Mouse (Mus musculus): ENCODE measurements around the gene Cbx2.

Cbx2 gene

DNA sequence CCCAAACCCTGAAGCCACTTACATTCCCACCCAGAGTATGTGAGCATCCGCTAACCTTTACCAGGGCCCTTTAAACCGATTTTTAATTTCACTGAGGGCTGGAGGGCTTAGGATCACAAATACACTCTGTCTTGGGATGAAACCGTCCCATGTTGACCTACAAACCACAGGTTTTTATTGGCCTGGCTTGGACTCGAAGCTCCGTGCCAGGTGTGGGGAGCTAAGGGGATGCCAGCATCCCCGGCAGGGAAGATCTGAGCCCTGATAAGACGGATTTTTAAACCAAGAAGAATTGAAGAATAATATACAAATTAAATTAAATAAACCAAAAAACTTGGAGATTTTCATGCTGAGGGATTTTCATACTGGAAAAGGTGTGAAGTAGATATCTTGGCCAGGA, 8.3 kb upstream of the Cbx2 start:
- DNase-seq (ENCODE audit: inconsistent age in 2 of 2, low spot score in 1 of 2): no peak

DNA sequence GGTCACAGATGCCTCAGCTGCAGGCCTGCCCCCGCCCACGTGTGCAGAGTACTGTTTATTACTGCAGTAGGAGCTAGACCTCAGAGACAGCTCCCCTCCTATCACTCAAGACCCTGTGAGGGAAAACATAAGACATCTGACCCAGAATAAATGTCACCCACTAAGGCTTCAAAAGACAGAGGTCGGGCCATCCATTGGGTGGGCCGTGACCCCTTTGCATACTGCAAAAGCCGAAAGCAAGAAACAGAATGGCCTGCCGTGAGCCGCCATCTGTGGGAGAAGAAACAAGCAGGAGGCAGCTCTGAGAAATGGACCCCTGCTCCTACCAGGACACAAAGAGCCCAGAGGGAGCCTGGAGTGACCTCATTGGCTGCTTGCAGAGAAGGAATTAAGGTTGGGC, 5.3 kb upstream of the Cbx2 start:
- no peak for DNase-seq (ENCODE audit: inconsistent age in 2 of 2, low spot score in 1 of 2)

DNA sequence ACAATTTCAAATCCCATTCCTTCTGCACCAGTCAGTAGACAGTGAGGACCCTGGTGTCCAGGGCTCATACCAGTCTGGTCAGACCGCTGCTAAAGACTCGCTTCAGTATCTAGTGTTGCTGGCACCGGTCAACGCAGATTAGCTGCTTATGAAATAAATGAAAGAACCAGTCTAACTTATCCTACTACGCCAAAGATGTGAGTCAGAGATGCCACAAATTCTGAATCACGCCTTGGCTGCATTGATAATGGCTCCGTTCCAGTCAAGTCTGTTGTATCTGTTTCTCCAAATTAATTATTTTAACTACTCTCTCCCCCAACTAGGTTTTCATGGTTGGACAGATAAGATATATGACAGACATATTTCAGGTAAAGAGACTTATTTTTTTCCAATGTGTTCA, 1.6 kb upstream of the Cbx2 start:
- DNase-seq (ENCODE audit: inconsistent age in 2 of 2, low spot score in 1 of 2): peak in 1 of 2 experiments; percentile 76

DNA sequence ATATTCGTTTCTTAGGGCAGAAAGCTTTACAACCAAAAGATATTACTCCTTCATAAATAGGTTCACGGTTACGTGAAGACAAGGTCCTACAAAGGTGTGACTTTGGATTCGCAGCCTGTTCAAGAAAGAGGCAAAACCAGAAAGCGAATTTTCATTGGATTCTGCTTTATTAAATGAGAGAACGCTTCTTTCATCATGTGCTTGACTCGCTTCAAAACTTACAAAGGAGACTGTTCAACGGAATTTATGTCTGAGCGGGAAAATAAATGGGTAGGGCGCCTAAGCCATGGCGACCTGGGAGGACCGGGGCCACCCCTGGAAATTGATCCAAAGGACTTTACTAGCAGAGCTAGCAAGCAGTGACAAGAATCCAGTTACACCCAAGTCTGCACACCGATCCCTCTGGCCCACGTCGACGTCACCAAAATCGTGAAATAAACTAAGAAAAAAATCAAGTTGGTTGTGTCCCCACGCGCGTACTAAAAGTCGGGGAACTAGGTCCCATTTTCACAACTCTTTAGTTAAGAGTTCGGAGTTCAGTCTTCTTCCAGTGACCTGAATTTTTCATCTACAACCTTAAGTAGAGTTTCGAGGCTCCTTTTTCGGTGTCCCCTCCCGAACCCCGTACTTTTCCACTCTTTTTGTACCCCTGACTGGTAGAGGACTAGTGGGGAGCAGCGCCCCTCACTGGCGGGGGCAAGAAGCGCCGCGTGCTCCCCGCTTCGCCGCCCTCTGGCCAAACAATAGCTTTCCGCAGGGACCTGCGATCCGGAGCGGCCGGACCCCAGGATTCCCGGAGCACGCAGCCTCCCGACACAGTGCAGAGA, 481 bp upstream of the Cbx2 start:
- DNase-seq (ENCODE audit: inconsistent age in 2 of 2, low spot score in 1 of 2): no peak

DNA sequence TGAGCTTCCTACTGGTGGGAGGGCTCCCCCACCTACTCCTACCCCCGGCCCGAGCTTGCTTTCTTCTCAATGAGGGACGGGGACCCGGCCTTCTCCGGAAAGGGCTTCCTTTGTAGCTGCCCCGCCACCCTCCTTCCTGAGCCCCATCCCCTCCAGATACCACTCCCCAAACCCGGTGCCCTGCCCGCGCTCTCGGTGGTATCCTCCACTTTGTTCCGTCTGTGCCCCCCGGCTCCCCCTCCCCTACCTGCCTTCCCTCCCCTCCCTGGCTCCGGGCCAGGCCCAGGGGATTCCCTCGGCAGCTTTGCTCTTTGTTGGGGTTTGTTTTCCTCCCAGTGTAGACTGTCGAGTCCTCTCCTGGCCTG, 836 bp downstream of the Cbx2 start:
- no peak for DNase-seq (ENCODE audit: inconsistent age in 2 of 2, low spot score in 1 of 2)

DNA sequence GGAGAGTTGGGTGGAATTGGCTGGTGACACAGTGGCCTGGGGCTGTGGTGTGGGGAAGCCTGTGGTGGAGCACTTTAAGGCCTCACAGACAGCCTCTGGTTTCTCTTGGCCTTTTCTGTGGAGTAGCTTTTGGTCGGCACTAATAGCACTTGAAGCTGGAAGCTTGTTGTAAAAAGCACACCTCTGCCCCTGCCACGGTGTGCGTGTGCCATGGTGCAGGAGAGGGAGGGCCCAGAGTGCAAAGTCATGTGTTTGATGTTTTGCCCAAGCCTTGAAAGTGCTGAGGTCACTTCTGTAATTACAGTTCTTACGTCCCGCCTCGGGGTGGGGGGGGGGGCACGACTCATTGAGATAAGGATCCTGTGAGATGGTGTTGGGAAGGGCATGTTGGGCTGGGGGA, 1.5 kb downstream of the Cbx2 start:
- peak in 1 of 2 experiments; percentile 72 for DNase-seq (ENCODE audit: inconsistent age in 2 of 2, low spot score in 1 of 2)

DNA sequence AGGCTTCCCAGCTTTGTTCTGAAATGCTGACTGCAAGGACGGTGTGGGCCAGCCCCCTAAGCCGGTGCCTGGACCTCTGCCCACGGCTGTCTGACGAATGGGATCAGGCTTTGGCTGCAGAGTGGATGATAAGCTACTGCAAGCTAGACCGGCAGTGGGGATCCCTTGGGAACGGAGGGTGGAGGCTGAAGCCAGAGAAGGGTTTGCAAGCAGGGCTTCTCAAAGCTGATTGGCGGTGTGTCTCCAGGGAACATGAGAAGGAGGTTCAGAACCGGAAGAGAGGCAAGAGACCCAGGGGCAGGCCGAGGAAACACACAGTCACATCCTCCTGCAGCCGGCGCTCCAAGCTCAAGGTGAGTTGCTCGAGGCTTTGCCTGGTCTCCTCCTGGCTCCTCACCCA, 3.4 kb downstream of the Cbx2 start:
- DNase-seq (ENCODE audit: inconsistent age in 2 of 2, low spot score in 1 of 2): peak in 1 of 2 experiments; percentile 39

DNA sequence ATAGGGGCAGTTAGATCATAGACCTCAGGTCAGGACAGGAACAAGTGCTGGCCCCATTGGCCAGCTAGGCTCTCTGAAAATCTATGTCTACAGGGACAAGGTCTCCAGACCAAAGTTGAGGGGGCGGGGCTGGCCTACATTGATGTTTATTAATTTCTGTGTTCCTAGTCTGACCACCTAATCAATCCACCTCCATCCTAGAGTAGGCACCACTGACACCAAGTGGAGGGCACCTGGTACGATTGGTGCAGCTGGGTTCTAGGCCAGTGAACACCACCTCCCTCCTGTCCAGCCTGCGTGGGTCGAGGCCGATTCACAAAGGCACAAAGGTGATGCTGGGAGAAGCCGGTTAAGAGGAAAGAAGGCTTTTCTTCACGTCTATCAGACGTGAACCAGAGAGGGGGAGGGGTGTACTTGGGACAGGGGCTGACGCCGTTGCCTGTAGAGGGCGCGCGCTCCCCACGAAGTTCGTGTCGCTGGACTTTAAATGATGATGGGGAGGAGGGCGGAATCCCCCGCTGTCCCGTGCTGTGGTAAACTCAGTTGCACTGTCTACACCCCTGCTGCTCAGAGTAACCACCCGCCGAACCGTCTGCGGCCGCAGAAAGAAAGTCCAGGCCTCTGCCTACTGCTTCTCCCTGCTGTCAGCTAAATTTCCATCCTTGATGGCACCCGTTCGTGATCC, 11.3 kb downstream of the Cbx2 start:
- DNase-seq (ENCODE audit: inconsistent age in 2 of 2, low spot score in 1 of 2): peak; percentile 84 to 95

DNA sequence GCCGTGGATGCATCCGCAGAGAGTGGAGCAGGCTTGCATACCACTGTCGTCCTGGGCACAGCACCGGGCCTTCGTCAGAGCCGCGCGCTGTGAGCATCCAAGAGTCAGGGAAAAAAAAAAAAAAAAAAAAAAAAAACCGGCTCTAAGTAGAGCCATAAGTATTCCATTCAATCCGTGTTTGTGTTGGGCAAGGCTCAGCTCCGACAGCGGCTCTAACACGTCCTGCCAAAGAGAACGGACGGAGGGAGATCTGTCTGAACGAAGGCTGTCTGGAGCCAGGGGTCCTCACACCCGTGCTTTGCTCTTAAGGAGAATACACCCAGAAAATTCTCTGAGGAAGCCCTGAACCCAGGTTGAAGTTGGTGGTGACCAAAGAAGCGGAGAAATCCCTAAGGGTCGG, 11.9 kb downstream of the Cbx2 start:
- peak in 1 of 2 experiments; percentile 37 for DNase-seq (ENCODE audit: inconsistent age in 2 of 2, low spot score in 1 of 2)

DNA sequence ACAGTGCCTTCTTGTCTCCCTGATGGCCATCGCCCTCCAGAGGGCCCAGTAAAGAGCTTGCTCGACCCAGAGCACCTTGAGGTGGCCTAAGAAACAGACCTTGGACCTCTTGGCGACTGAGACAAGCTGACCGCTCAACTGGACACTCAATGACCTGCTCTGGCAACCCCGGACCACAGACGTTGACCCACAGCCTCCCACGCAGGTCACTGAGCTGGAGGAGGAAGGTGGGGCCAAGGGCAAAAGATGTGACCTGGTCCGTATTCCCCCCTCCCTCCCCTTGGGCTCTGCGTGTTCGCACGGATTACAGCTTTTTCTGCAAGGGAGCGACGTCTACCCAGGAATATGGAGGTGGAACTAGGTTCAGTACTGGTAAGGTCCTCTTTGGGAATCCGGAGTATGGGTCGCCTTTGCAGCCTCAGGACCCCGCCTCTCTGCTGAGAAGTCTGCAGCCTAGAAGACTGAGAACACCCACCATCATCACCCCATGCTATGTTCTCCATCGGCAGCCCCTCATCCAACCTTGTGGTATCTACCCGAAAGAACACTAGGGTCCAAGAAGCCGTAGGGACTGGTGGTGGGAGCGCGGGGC, 12.4 kb downstream of the Cbx2 start:
- DNase-seq (ENCODE audit: inconsistent age in 2 of 2, low spot score in 1 of 2): peak in 1 of 2 experiments; percentile 53

DNA sequence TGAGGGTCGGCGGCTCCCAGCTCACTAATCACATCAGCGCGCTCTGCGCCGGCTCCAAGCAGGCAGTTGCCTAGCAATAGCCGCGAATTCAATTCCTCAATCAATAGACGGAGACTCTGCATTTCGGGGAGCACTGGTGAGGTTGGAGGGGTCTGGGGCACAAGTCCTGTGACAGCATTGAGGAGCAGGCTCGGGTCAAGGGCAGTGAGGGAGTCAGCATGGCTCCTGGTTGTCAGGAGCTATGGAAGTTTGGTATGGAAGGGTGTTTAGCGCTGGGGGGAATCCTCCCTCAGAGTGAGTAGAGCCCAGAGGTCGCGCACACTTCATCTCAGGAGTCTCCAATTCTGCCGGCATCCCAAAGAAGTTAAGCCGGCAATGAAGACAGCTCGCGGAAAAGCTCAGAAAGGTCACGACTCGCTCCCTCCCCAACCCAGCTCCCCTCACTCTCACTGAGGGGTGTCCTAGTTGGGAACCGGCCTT, 13.0 kb downstream of the Cbx2 start:
- DNase-seq (ENCODE audit: inconsistent age in 2 of 2, low spot score in 1 of 2): peak in 1 of 2 experiments; percentile 38

DNA sequence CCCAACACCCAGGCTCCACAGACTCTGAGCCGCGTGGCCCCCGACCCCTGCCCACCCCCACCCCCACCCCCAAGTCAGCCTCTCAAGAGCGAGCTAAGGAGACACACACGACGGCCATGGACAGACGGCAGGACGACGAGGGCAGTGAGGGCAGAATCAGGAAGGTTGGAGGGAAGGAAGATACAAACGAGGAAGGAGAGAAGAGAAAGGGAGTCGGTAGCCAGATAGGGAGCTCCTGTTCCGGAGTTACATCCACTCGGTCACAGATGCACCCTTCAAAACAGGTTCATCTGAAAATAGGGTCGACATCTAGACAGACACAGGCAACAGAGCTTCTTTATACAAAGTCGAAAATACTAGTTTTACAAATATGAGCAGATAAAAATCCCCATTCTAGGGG, 13.7 kb downstream of the Cbx2 start:
- DNase-seq (ENCODE audit: inconsistent age in 2 of 2, low spot score in 1 of 2): peak in 1 of 2 experiments; percentile 27

DNA sequence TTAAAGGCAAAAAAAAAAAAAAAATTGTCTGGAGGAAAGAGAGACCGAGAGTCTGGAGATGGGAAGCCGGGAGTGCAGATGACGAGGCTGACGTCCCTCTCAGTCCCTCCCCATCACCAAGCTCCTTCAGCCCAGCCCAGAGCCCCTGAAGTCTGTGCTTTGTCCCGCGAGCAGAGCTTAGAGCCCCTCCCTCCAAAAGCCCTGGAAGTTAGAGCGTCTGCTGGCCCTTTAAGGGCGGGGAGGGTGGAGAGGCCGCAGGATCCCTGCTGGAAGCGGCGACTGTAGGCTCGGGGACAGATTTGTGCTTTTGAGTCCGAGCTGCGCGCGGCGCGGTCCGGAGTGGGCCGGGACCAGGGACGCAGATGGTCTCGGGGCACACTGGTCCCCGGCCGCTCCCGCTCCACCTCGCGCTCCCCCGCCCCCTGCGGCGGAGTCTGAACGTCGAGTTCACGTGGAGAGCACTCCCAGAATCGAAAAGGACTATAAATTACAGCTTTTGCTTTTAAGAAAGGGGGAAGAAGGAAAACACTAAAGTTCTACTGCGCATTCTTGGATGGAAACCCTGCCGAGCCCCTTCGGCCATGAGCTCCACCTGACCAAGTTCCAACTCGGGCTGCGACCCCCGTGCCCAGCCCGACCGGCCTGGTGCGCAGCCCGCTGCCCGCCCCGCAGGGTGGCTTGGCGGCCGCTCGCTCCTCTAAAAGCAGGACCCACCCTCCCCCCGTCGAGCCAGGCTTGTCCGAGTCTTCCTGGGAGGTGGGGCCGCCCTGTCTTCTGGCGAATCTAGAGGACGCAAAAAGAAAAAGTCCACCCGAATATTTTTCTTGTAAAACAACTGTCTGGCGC, 14.4 kb downstream of the Cbx2 start:
- DNase-seq (ENCODE audit: inconsistent age in 2 of 2, low spot score in 1 of 2): peak; percentile 46 to 78

DNA sequence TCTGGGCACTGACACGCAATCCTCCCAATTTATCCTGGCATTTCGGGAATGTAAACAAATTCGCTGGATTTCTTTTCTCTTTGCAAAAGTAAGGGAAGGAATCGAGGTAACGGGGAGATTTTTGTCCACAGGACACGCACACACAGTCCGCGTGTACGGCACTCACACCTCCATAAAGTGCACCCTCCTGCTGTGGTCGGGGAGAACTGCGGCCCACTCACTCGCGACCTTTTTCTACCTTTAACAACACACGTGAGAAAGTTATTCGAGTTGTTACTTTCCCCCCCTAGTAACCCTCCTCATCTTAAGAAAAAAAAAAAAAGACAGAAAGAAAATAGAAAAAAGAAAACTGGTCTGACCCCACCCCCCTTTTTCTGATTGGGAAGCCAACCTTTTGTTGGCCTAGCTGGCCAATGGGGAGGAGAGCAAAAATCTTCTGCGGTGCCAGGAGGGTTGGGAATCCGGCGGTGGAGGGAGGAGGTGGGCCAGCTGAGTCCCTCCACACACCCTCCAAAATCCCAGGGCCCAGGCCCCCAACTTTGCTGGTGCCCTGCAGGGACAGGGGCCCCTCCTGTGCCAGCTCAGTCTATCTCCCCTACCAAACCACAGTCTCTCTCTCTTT, 15.1 kb downstream of the Cbx2 start:
- no peak for DNase-seq (ENCODE audit: inconsistent age in 2 of 2, low spot score in 1 of 2)

DNA sequence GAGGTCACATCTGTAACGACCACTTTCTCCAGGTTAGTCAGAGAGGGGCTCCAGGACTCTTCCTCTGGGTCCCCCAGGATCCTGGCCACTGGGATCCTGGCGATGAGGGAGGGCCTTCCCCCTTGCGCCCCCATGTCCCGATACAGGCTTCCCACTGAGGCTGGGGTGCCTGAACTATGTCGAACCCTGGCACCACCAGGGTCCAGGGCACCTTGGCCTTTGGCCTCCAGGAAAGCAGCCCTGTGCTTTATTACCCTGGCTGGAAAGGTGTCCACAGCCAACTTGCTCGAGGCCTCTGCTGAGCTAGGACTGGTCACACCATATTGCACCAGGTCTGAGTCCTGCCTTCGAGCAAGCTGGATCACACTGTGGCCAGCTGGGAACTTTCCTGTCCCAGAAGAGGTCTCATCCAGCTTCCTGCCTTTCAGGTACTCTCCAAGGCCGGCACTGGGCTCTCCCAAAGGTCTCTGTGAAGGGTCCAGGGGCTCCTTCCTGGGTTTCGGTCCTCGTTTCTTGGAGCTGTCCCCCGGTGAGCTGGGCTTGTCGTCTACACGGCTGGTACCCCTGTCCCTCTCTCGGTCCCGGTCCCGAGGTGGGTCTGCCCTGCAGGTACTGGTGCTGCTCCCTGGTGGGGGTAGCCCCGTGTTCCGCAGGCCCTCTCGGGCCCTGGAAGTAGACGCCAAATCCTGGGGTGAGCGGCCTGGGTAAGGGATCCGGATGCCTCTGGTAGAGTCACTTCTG, 16.2 kb downstream of the Cbx2 start:
- DNase-seq (ENCODE audit: inconsistent age in 2 of 2, low spot score in 1 of 2): peak; percentile 41 to 58

DNA sequence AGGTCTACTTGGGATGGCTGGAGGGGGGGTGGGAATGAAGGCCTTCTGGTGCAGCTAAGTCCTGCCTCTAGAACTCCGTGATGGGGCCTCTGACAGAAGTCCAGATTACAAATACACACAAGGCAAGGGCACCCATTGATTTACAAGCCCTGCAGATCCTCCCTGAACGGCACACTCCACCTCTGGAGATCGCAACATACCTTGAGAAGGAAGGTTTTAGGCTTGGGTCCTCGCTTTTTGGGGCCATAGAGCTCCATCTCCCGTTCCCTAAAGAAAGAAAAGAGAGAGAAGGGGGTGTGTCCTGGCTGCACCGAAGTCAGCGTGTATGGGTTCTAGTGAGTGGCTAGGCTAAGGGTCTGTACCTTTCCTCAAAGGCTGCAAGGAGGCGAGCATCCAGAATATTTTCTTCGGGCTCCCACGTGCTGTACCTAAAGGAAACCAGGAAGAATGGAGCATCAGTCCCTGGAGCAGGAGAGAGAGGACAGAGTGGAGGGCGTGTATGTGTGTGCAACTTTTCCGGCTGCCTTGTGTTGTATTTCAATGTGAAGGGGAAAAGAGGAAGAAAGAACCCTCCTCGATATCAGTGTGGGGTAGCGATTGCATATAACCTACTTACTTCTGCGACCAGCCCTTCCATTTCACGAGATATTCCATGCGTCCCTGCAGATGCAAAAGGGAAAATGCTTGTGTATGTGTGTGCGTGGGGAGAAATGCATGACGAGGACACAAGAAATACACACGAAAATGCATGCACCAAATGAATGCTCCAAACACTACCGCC, 17.2 kb downstream of the Cbx2 start:
- DNase-seq (ENCODE audit: inconsistent age in 2 of 2, low spot score in 1 of 2): no peak

DNA sequence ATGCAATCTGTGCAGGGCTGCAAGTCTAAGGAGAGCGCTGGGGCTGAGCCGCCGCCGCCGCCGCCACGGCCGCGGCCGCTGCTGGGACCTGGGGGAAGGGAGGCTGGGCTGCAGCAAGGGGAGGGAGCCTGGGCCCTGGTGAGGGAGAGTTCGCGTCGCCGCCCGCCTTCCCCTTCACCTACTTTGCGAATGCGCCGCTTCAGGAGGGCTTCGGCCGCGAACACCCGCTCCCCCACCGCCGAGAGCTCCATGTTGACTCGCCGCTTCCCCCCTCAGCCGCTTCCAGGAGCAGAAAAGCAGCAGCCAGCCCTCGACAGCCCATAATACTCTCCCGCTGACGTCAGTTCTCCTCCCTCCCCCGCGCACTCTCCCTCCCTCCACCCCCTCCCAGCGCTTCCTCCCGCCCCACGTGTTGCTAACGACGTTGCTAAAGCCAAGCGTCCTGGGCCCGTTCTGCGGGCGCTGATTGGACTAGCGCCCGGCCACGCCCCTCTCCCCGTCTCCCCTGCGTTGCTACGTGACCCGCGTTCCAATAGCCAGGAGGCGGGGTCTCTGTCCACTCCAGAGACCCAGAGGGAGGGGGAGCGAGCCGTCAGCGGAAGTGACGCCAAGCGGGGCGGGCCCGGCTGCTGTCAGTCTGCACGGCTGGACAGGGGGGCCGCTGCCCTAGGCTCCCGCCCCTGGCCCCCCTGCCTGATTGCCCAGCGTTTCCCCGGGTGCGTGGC, 18.0 kb downstream of the Cbx2 start, which contains the start of gene Cbx8:
Cbx8 (minus strand) TSS at position 370 of the 725 bp plus-strand sequence.
- DNase-seq (ENCODE audit: inconsistent age in 2 of 2, low spot score in 1 of 2): peak; percentile 100

DNA sequence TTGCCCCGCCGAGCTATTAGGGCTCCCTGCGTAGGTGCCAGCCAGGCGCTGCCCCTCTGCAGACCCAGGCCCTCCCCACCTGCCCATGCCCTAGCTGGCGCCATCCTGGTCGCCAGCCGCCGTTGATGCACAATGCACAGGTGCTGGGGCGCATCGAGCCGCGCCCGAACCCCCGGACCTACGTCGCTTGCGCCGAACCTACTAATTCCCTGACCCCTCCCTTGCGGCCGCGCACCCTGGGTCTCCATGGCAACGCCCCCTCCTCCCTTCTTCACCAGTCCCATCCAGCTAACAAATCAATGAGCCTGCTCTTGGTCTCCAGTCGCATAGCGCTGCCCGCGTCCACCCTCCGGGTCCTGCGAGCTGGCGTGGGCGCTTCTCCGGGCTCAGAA, 18.6 kb downstream of the Cbx2 start:
- DNase-seq (ENCODE audit: inconsistent age in 2 of 2, low spot score in 1 of 2): no peak

Data from adrenal gland, adult (tissue).